Mouse (Mus musculus): Measurements from ENCODE around the gene Cep19.

Cep19 gene

GRCm38 (mm10) chr16:32144592-32144991 is 45.0 kb downstream of the Cep19 start:
- no peak for DNase-seq (ENCODE audit: low read depth, low spot score)

GRCm38 (mm10) chr16:32147589-32148207 is 48.1 kb downstream of the Cep19 start:
- DNase-seq (ENCODE audit: low read depth, low spot score), result no peak

GRCm38 (mm10) chr16:32153976-32154375 is 54.4 kb downstream of the Cep19 start:
- DNase-seq (ENCODE audit: low read depth, low spot score), result no peak

GRCm38 (mm10) chr16:32154437-32154836 is 54.8 kb downstream of the Cep19 start:
- no peak for DNase-seq (ENCODE audit: low read depth, low spot score)

- DNase-seq (ENCODE audit: low read depth, low spot score), result no peak
These were observed 57.1 kb downstream of the Cep19 start for GRCm38 (mm10) chr16:32156719-32157118.

GRCm38 (mm10) chr16:32157369-32157768 is 57.8 kb downstream of the Cep19 start:
- no peak for DNase-seq (ENCODE audit: low read depth, low spot score)

Data from c-Kit-negative CD71-positive TER-119-positive erythroid progenitor cells, embryonic 14.5 days (primary cell).